Mouse (Mus musculus) left cerebral cortex, postnatal 14 days (tissue): ENCODE measurements around the gene Crip3. TPM values are rescaled to one million over a fixed set of nuclear protein-coding genes. Genes with fewer than 3 reads are reported as not detected.

ENCODE experiments used
- DNase-seq, 2 experiments: peaks; one replicate each; pipeline ENCODE4 v3.0.0; 2021 to 2022; ENCODE audit warnings: low spot score in 2 of 2, mixed read lengths in 1 of 2
- intact Hi-C: fragments of 180-260 bp; cut with DNase I; formaldehyde crosslinking; loops from one replicate; pipeline ENCODE4 v1.15.1; 2025
- long read RNA-seq, 2 experiments: library from polyadenylated mRNA; stranded (forward); transcript quantifications; one replicate each; pipeline ENCODE4 v2.0.0; 2021
- total RNA-seq, 2 experiments: library from RNA; stranded (reverse); gene quantifications; 2 replicates each; pipeline ENCODE4 v1.2.3; 2021

Gene Crip3
- total RNA-seq = 1 to 10 TPM; 3.3 to 5.3 TPM
- long read RNA-seq, experiment 1 = 0 reads
- long read RNA-seq, experiment 2, partial matches to known transcripts = 1 of 1 reads
- long read RNA-seq, experiment 2, other reads (novel, unspliced or antisense) = 0 of 1 reads

- intact Hi-C loops = no loop called here
- DNase-seq = no peak
Observed at GRCm38 (mm10) chr17:46428761-46429414, at the start of gene Crip3. Gene Crip3 (plus strand): TSS chr17:46428926.

- intact Hi-C loops = loop anchor here (5.0 kb wide), 1 partner anchor 56 kb away; the partner anchor contains the start of gene Abcc10
- DNase-seq = peak; percentile 96 to 97
Observed at GRCm38 (mm10) chr17:46383294-46384060, 45.2 kb upstream of the Crip3 start, which contains the start of gene Zfp318. Gene Zfp318 (plus strand): TSS chr17:46383731.

- intact Hi-C loops = loop anchor here (5.0 kb wide), 1 partner anchor 57 kb away; the partner anchor contains the start of gene Abcc10
- DNase-seq = peak in 1 of 2 experiments; percentile 13
Observed at GRCm38 (mm10) chr17:46384061-46384801, 44.5 kb upstream of the Crip3 start.

- no peak for DNase-seq
- intact Hi-C loops = loop anchor here (5.0 kb wide), 1 partner anchor 121 kb away; no protein-coding TSS in a partner anchor
Observed at GRCm38 (mm10) chr17:46388200-46388599, 40.5 kb upstream of the Crip3 start.

GRCm38 (mm10) chr17:46393012-46393411, 35.7 kb upstream of the Crip3 start:
- intact Hi-C loops = no loop called here
- peak in 1 of 2 experiments; percentile 40 for DNase-seq

- intact Hi-C loops = no loop called here
- DNase-seq = no peak
Observed at GRCm38 (mm10) chr17:46394631-46395030, 34.1 kb upstream of the Crip3 start.

- intact Hi-C loops = no loop called here
- no peak for DNase-seq
Observed at GRCm38 (mm10) chr17:46408478-46408877, 20.2 kb upstream of the Crip3 start.

GRCm38 (mm10) chr17:46418628-46419027, 10.1 kb upstream of the Crip3 start:
- no peak for DNase-seq
- intact Hi-C loops = no loop called here

GRCm38 (mm10) chr17:46419717-46420116, 9.0 kb upstream of the Crip3 start:
- DNase-seq = no peak
- intact Hi-C loops = no loop called here

GRCm38 (mm10) chr17:46426496-46426895, 2.2 kb upstream of the Crip3 start:
- intact Hi-C loops = no loop called here
- DNase-seq = no peak

- no peak for DNase-seq
- intact Hi-C loops = no loop called here
Observed at GRCm38 (mm10) chr17:46433627-46434026, 4.9 kb downstream of the Crip3 start.

- DNase-seq = peak; percentile 42 to 43
- intact Hi-C loops = no loop called here
Observed at GRCm38 (mm10) chr17:46436672-46437366, 8.1 kb downstream of the Crip3 start.

GRCm38 (mm10) chr17:46438298-46438873, 9.7 kb downstream of the Crip3 start, which contains the start of gene Slc22a7:
Gene Slc22a7 (minus strand): TSS chr17:46438457.
- intact Hi-C loops = no loop called here
- no peak for DNase-seq

GRCm38 (mm10) chr17:46439176-46439575, 10.4 kb downstream of the Crip3 start:
- intact Hi-C loops = no loop called here
- DNase-seq = no peak

- no peak for DNase-seq
- intact Hi-C loops = no loop called here
Observed at GRCm38 (mm10) chr17:46444839-46445579, 16.3 kb downstream of the Crip3 start.

GRCm38 (mm10) chr17:46446264-46446663, 17.5 kb downstream of the Crip3 start:
- no peak for DNase-seq
- intact Hi-C loops = no loop called here

GRCm38 (mm10) chr17:46452683-46453082, 24.0 kb downstream of the Crip3 start:
- intact Hi-C loops = no loop called here
- DNase-seq = no peak

GRCm38 (mm10) chr17:46453302-46453948, 24.7 kb downstream of the Crip3 start:
- intact Hi-C loops = no loop called here
- DNase-seq = no peak
